Mouse (Mus musculus): Measurements from ENCODE around the gene Smyd3.

Smyd3 gene

DNA sequence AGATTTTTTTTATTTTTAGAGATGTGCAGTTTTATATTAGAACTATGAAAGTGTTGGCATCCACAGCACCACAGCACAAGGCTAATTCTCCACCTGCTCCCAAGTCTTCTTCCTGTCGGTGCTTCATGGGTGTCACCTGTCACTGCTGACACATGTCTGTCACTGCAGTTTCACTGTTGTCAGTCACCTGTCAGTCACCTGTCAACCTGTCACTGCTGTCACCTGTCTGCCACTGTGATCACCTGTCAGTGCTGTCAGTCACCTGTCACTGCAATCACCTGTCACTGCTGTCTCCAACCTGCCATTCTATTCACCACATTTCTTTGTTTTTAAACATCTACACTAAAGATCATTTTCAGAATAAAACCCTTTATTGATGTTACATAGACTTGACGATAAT, 279.2 kb downstream of the Smyd3 start:
- in situ Hi-C loops (cut with MboI, MseI): loop anchor here (10.0 kb wide), 1 partner anchor 396 kb away; no protein-coding TSS in a partner anchor

DNA sequence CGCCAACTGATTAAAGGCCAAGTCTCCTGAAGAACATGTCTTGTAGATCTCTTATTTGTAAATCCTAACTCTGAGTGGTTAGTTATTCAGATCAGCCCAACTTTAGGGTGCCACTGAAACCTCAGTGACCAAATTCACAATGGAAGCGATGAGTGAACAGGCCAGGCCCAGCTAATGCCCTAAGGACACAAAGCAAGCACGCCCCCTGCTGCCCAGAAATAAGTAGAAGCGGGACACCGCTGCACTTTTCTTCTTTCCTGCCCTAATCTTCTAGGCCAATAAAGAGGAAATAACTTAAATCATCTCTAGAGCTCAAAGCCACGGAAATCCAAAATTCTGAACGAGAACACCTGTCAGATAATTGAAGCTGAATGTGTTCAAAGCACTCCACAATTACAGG, 279.9 kb downstream of the Smyd3 start:
- in situ Hi-C loops (cut with MboI, MseI): loop anchor here (10.0 kb wide), 1 partner anchor 397 kb away; no protein-coding TSS in a partner anchor

DNA sequence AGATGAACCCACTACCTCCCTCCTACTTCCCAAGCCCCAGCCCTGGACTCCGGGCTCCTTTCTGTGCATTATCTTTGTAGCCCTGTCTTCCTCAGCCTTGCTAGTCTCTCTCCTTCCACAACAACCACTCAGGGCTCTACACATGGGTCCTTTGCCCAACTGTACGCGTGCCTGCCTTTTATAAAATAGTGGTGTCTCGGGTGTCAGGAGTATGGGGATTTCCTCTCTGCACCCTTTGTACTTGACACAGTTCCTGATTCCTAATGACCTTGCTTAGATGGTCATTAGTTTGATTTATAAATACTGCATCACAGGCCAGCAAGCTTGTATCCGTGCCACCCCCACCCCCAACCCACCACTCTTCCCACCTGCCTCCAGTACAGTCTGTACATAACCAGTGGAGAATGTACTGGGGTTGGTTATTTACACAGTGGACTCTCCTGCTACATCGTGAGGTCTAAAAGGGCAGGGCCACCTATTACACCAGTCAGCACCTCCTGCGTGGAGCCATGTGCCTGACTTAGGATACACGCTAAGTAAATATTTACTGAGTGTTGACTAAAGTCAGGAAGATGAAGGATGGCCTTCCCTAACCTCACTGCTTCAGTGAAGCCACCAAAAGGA, 281.5 kb downstream of the Smyd3 start:
- in situ Hi-C loops (cut with MboI, MseI): loop anchor here (10.0 kb wide), 1 partner anchor 398 kb away; no protein-coding TSS in a partner anchor

DNA sequence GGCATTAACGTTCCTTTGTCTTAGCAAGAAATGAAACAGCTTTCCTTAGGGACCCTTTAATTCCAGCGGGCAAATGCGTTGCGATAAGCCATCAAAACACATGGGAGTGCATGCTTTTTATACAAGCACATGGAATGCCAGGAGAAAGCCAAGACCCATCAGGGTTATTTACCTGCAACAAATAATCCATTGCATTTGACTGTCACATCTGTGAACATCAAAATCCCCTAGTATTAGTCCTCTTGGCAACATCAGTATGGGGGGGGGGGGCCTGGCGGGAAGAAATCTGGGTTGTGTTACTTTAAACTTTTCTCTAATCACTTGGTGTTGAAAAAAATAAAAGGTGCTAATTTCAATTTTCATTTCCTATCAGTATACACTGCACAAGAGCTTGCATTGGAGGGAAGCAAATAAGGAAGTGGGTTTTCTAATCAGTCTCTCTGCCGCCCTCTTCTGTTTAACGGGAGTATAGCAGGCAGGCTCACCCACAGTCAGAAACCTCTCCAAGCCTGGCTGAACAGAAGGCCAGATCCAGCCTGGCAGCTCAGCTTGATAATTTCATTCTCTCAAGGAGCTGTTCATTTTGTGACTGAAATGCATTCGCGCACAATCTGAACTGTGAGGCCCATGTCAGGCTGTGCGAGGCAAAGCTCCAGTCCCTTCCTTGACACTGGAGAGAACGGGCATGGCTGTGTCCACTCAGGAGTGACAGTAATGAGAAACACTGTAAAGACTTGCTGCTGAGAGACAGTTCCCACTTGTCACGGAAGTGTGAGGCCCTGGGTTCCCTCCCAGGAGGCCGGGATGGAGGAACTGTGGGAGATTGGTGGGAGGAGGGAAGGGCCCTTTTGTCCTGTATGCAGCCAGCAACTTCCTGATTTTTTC, 285.8 kb downstream of the Smyd3 start:
- in situ Hi-C loops (cut with MboI, MseI): loop anchor here (10.0 kb wide), 1 partner anchor 403 kb away; no protein-coding TSS in a partner anchor

DNA sequence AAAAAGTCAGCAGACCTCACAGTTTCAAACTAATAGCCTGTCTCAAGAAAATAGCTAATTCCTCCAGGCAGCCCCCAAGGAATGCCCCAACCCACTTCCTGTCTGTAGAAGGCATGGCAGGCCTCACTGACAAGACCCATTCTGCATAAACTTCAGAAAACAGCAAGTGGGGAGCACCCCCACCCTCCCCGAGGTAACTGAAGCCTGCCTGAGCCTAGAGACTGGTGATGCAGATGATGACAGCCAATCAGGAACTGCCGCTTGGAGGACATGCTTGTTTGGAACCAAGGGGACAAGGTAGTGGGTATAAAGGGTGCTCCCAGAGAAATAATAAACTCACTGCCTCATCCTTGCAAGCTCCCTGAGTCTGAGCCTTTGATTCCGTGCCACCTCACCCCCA, 288.3 kb downstream of the Smyd3 start:
- in situ Hi-C loops (cut with MboI, MseI): no loop called here

DNA sequence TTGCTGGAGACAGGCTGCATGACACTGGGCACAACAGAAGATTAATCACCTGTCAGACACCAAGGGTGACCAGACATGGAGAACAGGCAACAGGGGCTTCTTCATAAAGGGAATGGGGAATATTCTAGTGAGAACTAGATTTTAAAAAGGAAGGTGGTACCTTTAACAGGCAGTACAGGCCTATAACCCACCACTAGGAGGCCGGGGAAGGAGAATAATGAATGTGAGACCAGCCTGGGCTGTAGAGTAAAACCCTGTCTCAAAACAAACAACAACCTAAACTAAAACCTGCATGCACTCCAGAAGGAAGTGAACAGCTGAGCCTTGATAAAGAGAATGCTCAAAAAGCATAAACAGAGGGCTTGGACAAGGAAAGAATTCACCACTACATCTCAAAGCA, 297.6 kb downstream of the Smyd3 start:
- in situ Hi-C loops (cut with MboI, MseI): no loop called here

DNA sequence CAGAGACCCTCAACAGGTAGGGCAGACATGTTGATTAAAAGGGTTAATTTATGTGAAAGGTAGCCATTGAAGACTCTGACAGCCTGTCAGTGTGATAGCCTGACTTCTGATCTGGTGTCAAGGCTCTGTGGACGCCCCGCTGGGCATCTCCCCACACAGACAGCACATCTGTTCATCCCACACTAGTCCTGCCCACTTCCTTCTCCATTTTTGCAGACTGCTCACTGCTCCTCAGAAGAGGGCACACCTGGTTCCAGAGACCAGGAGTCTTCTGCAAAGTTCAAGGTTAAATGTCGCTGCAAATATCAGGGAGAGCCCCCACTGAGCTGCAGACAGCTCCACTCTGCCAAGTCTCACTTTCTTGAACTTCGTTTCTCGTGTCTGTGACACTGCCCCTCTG, 299.8 kb downstream of the Smyd3 start:
- in situ Hi-C loops (cut with MboI, MseI): no loop called here

DNA sequence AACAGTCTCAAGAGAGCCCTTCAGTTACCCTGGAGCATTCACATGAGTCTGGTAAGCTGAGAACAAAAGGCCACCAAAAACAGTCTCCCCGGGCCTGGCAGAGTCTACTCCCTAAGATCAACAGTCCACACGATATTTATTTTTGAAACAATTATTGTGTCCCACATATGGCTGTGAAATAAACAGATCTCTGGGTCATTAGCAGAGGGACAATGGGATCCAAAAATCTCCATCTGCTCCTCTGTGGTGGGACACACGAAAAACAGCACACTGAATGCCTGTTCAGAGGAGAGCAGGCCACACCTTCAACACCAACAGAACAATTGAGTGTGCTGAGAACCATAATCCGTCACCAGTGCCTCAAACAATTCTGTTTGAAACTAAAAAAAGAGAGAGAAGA, 300.8 kb downstream of the Smyd3 start:
- in situ Hi-C loops (cut with MboI, MseI): no loop called here

DNA sequence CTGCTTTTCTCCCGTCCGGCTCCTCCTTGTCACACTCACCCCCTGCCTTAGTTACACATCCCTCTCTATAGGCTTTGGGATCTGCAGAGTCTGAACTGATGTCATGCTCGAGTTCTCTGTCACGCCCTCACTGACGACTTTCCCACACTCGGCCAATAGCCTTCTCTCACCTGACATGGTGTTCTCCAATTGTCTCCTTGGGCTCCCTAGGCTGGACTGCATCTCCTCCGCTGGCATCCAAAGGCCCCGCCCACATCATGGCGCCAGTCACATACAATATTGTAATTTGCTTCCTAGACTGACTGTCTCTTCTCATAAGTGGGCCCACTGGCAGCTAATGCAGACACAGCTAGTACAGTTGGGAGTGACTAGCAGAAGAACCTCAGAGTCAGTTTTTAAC, 304.5 kb downstream of the Smyd3 start:
- in situ Hi-C loops (cut with MboI, MseI): no loop called here

DNA sequence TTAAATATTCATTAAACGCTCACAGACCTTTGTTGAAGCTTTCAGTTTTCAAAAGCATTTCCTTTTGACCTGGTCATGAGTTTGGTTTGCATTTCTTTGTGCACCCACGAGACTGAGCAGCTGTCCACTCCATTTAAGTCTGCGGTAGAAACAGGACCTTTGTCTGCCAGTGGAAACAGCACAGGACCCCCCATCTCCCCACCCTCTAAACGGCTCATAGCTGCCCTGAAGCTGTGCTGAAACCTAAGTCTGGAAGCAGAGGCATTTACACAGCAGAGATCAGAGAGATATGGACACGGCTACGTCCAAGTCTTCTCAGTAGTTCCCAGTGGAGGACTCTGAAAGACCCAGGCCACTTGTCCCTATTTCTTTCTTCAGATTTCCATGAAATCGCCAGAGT, 305.5 kb downstream of the Smyd3 start:
- in situ Hi-C loops (cut with MboI, MseI): no loop called here

DNA sequence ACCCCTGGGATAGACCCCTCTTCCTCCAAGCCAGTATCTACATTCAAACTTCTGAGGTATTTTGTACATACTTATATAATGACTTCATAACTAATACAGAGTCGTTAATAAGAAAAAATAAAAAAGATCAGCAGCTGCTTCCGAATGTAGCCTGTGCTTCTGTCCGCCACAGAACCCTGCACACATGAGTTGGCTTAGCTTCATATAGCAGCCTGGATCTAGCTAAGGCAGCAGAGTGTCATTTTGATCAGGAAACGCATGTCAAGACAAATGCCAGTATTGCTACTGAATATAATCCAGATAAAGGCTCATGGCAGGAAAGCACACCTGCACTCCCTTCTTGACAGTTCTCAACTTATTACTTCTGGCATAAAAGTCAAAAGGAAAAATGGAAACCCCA, 306.5 kb downstream of the Smyd3 start:
- in situ Hi-C loops (cut with MboI, MseI): no loop called here

DNA sequence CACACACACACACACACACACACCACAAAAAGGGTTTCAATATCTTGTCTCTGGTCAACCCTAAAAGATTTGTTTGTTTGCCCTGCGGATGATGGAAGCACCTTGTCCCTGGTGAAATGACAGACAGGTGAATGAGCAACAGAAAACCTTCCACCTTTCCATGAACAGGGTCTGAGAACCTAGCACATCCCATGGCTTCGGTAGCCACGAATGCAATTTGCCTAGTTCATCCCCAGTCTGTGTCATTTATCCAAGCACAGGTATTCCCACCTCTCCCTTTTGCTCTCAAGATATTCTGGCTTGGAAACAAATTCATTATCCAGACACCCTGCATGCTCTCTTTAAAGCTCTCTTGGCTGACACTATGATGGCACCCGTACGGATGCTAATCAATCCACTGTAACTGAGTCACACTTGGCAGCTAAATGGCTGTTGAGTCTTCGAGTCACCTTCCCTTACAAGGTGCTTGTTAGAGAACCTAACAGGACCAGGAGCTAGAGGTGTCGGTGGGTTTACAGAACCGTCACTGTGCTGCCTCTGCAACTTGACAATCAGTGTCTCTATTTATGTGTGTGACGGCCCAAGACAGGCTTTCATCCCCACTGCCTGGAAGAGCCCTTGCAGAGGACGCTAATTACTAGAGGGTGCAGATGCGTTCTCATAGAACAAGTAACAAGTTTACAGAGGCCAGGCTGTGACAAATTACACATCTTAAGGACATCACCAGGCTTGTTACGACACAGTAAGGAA, 309.8 kb downstream of the Smyd3 start:
- in situ Hi-C loops (cut with MboI, MseI): no loop called here

DNA sequence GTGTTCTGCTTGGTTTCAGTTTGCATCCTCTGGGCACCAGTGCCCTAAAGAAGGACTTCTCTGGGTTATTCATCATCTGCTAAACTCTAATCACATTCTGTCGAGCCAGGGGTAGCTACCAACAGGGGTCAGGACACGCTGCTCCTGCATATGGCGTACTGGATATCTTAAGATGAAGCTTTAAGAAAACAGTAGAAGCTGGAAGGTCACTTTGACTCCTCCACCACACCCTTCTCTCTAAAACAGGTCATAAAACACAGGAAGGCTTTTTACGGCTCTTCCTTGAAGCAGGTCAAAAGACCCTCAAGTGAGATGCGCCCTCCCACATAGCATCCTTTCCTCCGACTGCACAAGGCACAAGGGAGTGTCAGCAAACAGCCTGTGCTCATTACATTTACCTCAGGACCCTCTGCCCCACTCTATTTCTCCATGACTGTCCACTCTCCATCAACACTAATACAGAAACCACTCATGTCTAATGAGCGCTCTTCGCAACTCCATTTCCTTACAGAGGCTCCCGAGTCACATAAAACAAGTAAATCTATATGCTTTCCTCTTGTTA, 310.6 kb downstream of the Smyd3 start:
- in situ Hi-C loops (cut with MboI, MseI): no loop called here

DNA sequence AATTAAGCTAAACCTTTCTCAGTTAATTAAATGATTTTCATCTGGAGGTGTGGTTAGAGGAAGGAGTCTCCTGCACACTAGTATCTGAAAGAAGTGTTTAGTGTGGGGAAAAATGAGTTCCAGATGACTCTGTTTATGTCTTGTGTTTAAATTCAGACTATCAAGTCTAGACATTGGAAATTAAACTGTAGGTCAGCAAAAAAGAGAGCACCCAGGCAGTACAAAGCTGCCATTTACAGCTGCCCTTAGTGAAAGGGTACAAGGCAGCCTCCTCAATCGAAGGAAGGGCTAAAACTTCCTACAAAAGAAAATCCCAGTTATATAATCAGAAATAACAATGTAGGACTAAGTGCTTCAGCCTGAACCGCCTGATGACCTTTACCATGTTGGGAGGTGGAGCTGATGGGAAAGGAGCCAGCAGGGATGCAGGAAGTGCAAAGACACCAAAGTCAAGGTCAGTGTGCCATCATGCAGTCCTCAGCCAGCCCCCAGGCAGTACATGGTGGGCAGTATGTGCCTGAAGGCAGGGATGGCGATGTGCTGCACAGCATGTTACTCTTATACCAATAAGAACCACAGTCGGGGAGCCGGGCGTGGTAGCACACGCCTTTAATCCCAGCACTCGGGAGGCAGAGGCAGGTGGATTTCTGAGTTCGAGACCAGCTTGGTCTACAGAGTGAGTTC, 319.2 kb downstream of the Smyd3 start:
- in situ Hi-C loops (cut with MboI, MseI): loop anchor here (25.0 kb wide), 1 partner anchor 1864 kb away; the partner anchor contains the start of gene 9130409I23Rik

DNA sequence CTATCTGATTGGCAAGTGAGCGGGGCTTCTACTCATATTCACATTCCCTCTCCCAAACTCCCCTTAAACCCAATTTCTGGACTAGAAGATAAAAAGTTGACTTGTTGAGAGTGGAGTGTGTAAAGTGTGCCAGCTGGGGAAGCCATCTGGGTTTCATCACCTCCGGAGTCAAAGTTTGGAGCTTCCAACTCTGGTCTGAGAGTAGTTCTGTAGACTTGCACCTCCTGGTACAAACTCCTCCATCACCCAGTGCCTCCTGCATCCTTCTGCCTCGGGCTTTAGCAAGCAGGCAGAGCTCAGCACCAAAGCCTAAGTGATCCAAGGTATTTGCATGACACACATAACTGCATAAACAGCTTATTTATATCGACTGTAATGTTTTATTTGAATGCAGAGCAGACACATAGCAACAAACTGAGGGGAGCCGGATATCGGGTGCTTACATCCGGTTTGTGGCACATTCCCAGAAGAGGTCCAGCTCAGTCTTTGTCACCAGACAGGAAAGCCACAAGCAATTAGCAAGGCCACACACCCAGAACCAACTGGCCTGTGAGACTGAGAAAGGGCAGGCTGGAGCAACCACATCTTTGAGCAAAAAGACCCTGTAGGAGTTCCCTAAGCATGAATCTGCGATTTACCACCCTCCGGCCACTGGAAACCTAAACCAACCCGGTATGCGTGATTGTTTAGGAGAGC, 319.9 kb downstream of the Smyd3 start:
- in situ Hi-C loops (cut with MboI, MseI): loop anchor here (25.0 kb wide), 1 partner anchor 1864 kb away; the partner anchor contains the start of gene 9130409I23Rik

DNA sequence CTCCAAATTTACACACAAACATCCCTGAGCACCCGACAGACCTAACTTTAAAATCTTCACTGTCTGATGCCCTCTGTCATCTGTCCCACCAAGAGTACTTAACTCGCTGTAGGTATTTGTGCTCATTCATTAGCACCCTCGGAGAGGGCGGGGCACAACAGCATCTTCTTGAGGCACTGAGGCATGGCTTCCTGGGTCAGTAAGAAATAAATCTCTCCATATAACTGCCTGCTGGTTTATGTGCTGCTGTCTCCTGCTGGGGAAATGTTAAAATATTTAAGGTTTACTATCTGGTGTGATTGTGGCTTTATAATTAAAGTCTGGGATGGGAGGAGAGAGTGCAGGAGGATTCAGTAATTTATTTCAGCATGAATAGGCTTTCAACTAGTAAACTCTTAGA, 320.7 kb downstream of the Smyd3 start:
- in situ Hi-C loops (cut with MboI, MseI): loop anchor here (25.0 kb wide), 1 partner anchor 1865 kb away; the partner anchor contains the start of gene 9130409I23Rik

DNA sequence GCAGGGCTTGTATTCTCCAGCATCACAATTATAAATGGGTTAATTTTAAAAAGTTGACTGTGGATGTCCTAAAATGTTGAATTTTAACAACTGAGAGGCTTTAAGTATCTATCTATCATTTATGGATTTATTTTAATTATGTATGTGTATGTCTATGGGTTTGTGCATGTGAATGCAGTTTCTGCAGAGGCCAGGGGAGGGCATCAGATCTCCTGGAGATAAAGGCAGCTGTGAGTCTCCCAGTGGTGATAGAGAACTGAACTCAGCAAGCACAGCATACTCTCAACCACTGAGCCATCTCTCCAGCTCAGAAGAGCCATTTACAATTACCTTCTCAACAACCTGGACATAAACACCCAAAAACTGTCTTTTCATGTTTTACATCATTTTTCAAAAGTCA, 321.4 kb downstream of the Smyd3 start:
- in situ Hi-C loops (cut with MboI, MseI): loop anchor here (25.0 kb wide), 1 partner anchor 1866 kb away; the partner anchor contains the start of gene 9130409I23Rik

DNA sequence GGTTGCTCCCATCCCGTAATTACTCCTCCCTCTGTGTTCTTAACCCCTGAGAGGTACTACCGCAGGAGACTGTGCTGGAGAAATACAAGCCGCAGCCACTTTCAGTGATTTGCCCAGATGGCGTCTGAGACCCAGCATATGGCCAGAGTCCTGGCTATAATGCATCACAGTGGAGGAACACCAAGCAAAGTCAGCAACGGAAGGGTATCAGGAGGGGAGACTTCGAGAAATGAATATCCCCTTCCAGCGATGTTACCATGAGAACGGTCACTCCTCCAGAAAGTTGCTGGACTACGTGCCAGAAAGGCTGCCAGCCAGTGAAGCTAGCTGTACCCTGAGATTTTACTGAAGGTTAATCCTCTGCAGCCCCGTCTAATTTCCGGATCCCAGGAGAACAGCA, 325.1 kb downstream of the Smyd3 start:
- in situ Hi-C loops (cut with MboI, MseI): loop anchor here (25.0 kb wide), 1 partner anchor 1870 kb away; the partner anchor contains the start of gene 9130409I23Rik

DNA sequence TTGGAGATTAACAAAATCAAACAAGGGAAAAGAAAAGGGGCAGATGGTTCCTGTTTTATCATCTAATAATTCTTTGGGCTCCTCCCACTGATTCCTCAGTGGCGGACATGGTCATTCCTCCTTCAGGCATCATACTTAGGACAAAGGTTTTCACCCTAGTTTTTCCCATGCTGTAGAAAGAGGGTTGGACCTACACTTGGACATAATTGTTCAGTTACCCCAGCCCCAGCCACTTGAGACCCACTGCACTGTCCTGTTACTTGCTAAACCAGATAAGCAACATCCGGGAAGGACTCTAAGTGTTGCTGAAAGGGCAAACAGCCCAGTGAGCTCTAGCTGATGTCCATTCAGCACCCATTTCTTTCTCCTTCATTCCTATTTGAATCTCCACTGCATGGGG, 327.0 kb downstream of the Smyd3 start:
- in situ Hi-C loops (cut with MboI, MseI): loop anchor here (25.0 kb wide), 1 partner anchor 1871 kb away; the partner anchor contains the start of gene 9130409I23Rik

DNA sequence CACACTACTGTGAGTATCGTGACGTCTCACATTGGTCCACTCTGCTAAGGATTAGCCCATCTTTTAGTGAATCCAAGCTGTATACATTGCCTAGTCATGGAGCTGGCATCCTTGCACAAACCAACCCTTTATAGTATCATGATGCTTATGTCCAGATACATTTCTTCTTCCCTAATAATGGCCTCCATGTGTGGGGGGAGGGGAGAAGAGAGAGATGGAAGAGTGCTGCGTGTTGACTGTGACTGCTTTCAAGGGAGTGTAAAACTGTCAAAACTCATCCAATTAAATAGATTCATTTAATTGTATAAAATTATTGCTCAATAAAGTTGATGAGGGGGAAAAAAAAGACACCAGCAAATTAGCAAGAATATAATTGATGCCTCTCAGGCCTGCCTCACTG, 330.7 kb downstream of the Smyd3 start:
- in situ Hi-C loops (cut with MboI, MseI): loop anchor here (25.0 kb wide), 1 partner anchor 1875 kb away; the partner anchor contains the start of gene 9130409I23Rik

All from regulatory T cell (primary cell).